Mouse (Mus musculus) small intestine, adult 2 months (tissue): ENCODE data around the gene Col8a2.

Experiments used
- CTCF ChIP-seq: fragments of 200-500 bp; IDR thresholded peaks from 2 replicates; pipeline ENCODE4 v1.5.1; 2012; ENCODE audit warnings: low read depth, mild to moderate bottlenecking, control low read depth, inconsistent platforms, low read length, moderate library complexity, mixed read lengths; ENCODE audit not compliant: insufficient replicate concordance, insufficient read length; ENCODE audit errors: extremely low read depth
- POLR2A ChIP-seq: fragments of 200-500 bp; IDR thresholded peaks from 2 replicates; pipeline ENCODE4 v1.6.1; 2012; ENCODE audit warnings: low read depth, mild to moderate bottlenecking, control low read depth, inconsistent platforms, low read length, moderate library complexity

DNA sequence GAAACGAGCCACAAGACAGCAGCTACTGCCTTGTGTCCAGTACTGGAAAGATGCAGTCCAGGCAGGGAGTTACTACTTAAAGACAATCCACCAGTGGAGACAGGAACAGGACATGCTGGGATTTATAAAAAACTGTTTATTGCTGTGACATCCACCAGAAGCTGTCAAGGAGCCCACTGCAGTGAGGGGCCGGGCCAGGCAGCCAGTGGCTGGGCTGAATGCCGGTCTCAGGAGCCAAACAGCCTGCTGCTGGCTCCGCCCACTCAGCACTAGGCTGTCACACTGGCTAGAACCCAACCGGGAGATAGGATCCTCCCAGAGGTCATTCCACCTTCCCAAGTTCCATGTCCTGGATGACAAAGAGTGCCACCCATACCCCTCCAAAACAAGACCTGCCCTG, 29.3 kb downstream of the Col8a2 start:
- no peak for TF ChIP-seq POLR2A
- no peak for TF ChIP-seq CTCF
